Mouse (Mus musculus) stomach, postnatal 0 days (tissue): ENCODE data around the gene Gm20379.

Source experiments
- CTCF ChIP-seq: IDR thresholded peaks from 2 replicates; pipeline ENCODE4 v1.5.1; 2016; ENCODE audit warnings: antibody characterized with exemption, low read depth, mild to moderate bottlenecking, moderate library complexity
- EP300 ChIP-seq: optimal IDR thresholded peaks from 2 replicates; pipeline ENCODE3; 2016; ENCODE audit warnings: antibody characterized with exemption

DNA sequence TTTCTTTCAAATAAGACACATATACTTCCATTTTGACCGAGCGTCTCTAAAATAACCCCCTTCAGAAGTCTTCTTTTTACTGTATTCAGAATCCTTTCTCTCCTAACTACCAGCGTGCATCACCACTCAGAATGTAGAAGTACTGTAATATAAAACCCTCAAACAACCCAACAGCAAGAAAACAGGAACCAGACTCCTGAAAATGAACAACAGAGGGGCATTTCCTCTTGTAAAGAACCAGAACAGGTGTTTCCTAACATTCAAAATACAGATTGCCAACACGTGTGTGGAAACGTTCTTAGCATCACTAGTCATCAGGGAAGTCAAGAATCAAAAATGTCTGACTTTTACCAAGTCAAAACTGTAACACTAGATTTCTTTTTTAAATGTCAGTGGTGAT is 15.0 kb downstream of the Gm20379 start:
- TF ChIP-seq EP300 (no peak), CTCF (no peak)
